Mouse (Mus musculus) small intestine, adult 2 months (tissue): ENCODE measurements around the gene Rilp.

Experiments
- CTCF ChIP-seq: fragments of 200-500 bp; IDR thresholded peaks from 2 replicates; pipeline ENCODE4 v1.5.1; 2012; ENCODE audit warnings: low read depth, mild to moderate bottlenecking, control low read depth, inconsistent platforms, low read length, moderate library complexity, mixed read lengths; ENCODE audit not compliant: insufficient replicate concordance, insufficient read length; ENCODE audit errors: extremely low read depth
- POLR2A ChIP-seq: fragments of 200-500 bp; IDR thresholded peaks from 2 replicates; pipeline ENCODE4 v1.6.1; 2012; ENCODE audit warnings: low read depth, mild to moderate bottlenecking, control low read depth, inconsistent platforms, low read length, moderate library complexity

DNA sequence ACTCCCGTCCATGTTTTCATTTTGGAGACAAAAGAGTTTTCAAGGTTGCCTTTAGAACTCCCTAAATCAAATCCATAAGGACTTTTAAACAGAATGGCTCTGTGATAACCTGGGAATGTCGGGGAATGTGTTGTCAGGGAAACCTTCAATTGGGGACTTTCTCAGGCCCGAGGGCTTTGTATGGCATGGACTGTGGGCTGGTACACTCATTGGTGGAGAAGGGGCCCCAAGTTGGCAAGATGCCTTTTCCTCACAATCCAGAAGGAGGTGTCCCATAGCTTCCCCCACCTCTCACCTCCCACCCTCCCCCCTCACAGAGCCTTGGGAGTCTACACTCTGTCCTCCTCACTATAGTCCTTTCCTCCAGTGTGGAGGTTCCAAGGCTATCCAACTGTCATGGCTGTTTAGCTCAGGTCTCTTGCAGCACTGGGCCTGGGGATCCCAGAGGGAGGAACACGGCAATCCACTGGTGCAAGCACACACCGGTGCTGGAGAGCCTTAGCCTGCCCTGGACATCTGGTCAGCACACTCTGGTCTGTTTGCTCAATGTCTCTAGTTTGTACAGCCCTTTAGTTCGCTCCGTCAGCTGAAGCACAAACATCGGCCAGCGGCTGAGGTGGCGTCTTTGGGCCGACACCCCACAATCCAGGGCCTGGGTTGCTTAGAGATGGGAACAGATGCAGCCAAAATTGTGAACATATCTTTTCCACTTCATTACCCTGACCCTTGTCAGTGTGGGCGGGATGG lies 40.5 kb downstream of the Rilp start:
- TF ChIP-seq CTCF = no peak
- TF ChIP-seq POLR2A = no peak
